Mouse (Mus musculus) limb, embryonic 13.5 days (tissue): Measurements from ENCODE around the gene Vars2. TPM values are rescaled to one million over a fixed set of nuclear protein-coding genes. Genes with fewer than 3 reads are reported as not detected.
A peak's percentile ranks its signal among the peaks of the same experiment; 100 is the strongest.

Source experiments
- ATAC-seq: fragments of 200-750 bp; cut with Nextera tagmentation; 2 replicates; pipeline ENCODE4 v1.8.0; 2017; ENCODE audit warnings: low read depth, moderate number of reproducible peaks, moderate TSS enrichment; ENCODE audit not compliant: low FRiP score
- H3K27ac ChIP-seq: fragments of 300-500 bp; sonication (generic); 2 replicates; pipeline ENCODE4 v1.5.1; 2015; ENCODE audit warnings: inconsistent platforms, mild to moderate bottlenecking, moderate library complexity
- H3K27me3 ChIP-seq: fragments of 300-500 bp; sonication (generic); 2 replicates; pipeline ENCODE4 v1.6.1; 2015; ENCODE audit warnings: mild to moderate bottlenecking, inconsistent platforms
- H3K36me3 ChIP-seq: fragments of 300-500 bp; sonication (generic); 2 replicates; pipeline ENCODE4 v1.6.1; 2015; ENCODE audit warnings: inconsistent platforms, mild to moderate bottlenecking, moderate library complexity
- H3K4me1 ChIP-seq: fragments of 300-500 bp; sonication (generic); 2 replicates; pipeline ENCODE4 v1.6.1; 2015; ENCODE audit warnings: inconsistent platforms
- H3K4me2 ChIP-seq: fragments of 300-500 bp; sonication (generic); replicated peaks from 2 replicates; pipeline ENCODE4 v1.6.1; 2015; ENCODE audit warnings: inconsistent platforms, mild to moderate bottlenecking, moderate library complexity
- H3K4me3 ChIP-seq: fragments of 300-500 bp; sonication (generic); 2 replicates; pipeline ENCODE4 v1.5.1; 2015; ENCODE audit warnings: moderate library complexity, mild to moderate bottlenecking, inconsistent platforms
- H3K9ac ChIP-seq: fragments of 300-500 bp; sonication (generic); 2 replicates; pipeline ENCODE4 v1.6.1; 2015; ENCODE audit warnings: mild to moderate bottlenecking, inconsistent platforms
- H3K9me3 ChIP-seq: fragments of 300-500 bp; sonication (generic); 2 replicates; pipeline ENCODE4 v1.6.1; 2016; ENCODE audit warnings: inconsistent platforms
- WGBS: fragments of 180-500 bp; shearing (Covaris S2); methylation state at CpG from one replicate; pipeline ENCODE4 v1.1.7; 2015; 5-methylcytosine and 5-hydroxymethylcytosine counted together
- polyA plus RNA-seq: library from polyadenylated mRNA; unstranded; fragments of >200 nt; fragmentation: Nextera tagmentation; extraction: Ambion mirVana; gene quantifications from 2 replicates; pipeline ENCODE4 v1.2.1, GENCODE M21; 2015

The Vars2 gene
- polyA plus RNA-seq, result 17.8 and 21.0 TPM in 2 replicates

- WGBS, result under 1% methylated on average over 61 of the region's 61 CpGs
- Histone ChIP-seq H3K27me3 (no peaks in the 10 kb centered on the region), H3K4me3 (peak within 1 kb of the TSS; percentile 73), H3K9ac (peak within 1 kb of the TSS; percentile 88), H3K4me2 (peak within 1 kb of the TSS; percentile 96), H3K36me3 (peaks cover 51% of the 10 kb centered on the region), H3K4me1 (peaks cover 15% of the 10 kb centered on the region), H3K9me3 (no peaks in the 10 kb centered on the region), H3K27ac (peak within 1 kb of the TSS; percentile 83)
- peak; percentile 91 for ATAC-seq
Measured at GRCm38 (mm10) chr17:35667334-35668065, at the start of gene Vars2. TSS of gene Vars2 (minus strand) at chr17:35667592.

DNA sequence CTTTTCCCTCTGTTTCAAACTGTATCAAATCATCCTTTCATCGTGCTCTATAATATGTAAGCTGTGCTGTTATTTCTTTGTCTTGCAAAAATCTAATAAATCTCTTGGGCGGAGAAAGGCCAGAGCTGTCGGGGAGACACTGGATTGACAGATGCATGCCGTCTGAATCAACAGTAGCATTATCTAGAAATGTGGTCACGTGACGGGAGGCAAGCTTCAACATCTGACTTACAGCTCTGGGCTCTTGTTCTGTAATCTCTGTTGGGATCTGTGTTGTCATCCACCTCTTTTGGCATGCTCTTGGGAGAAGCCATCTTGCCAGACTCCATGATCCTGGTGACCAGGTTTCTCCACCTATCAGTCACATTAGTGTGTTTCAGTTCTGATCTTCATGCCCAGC is 49.7 kb upstream of the Vars2 start:
- no peak for ATAC-seq
- no peak overlapping the region for H3K4me2 ChIP-seq
- no peaks in the 10 kb centered on the region for H3K9me3 ChIP-seq
- H3K4me1 ChIP-seq, result peaks cover 25% of the 10 kb centered on the region
- H3K4me3 ChIP-seq, result no peak overlapping the region
- no peak overlapping the region for H3K27ac ChIP-seq
- H3K36me3 ChIP-seq, result no peaks in the 10 kb centered on the region
- H3K9ac ChIP-seq, result no peak overlapping the region
- WGBS, result 87% methylated on average over 6 of the region's 6 CpGs
- no peaks in the 10 kb centered on the region for H3K27me3 ChIP-seq

DNA sequence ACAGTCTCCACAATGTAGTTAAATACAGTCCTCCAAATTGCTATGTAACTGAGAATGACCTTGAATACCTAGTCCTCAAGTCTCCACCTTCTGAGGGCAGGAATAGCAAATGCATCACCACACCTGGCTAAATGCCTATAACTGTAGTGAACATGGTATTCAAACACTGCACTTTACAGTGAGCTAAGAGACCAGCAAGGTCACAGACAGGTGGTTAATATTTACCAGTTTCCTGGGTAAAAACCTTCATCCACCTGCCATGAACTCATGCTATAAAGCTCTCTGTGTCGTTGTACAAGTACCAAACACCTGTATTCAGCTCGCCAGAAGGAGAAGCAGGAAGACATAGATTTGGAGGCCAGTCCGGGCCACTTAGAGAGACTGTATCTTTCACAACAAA is 48.7 kb upstream of the Vars2 start:
- 74% methylated on average over 3 of the region's 3 CpGs for WGBS
- no peak overlapping the region for H3K9ac ChIP-seq
- H3K4me1 ChIP-seq, result peaks cover 18% of the 10 kb centered on the region
- no peak overlapping the region for H3K4me2 ChIP-seq
- no peaks in the 10 kb centered on the region for H3K36me3 ChIP-seq
- H3K9me3 ChIP-seq, result no peaks in the 10 kb centered on the region
- H3K27ac ChIP-seq, result no peak overlapping the region
- no peak for ATAC-seq
- H3K4me3 ChIP-seq, result no peak overlapping the region
- H3K27me3 ChIP-seq, result no peaks in the 10 kb centered on the region

DNA sequence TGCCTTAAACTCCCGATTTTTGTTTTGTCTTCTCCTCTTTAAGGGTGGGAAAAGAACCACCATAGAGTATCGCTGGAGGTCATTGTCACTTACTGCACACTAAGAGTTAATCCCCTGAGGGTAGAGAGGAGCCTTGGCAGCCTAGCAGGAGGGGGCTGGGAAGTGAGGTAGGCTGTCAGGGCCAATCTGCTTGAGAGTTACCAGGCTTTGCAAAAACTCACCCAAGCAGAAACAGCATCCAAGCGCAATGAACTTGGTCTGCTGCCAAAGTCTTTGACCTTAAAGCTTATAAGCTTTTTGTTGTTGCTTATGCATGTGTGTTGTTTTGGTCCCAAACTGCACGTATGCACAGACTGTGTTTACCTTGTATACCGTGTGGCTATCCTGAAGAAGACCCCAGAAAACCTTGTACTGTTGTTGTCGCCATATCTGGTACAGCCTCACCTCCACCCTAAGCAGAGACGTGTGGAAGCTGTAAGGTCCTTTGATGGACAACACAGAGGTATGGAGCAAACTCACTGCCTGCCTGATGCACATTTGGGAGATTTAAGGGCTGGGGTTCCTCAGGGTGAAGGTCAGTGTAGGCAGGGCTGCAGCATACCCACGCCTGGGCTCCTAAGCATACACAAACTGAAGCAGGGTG is 43.4 kb upstream of the Vars2 start:
- Histone ChIP-seq H3K4me2 (no peak overlapping the region), H3K9ac (no peak overlapping the region), H3K27me3 (no peaks in the 10 kb centered on the region), H3K9me3 (no peaks in the 10 kb centered on the region), H3K4me3 (no peak overlapping the region), H3K36me3 (no peaks in the 10 kb centered on the region), H3K4me1 (peaks cover 12% of the 10 kb centered on the region), H3K27ac (no peak overlapping the region)
- no peak for ATAC-seq
- WGBS, result 32% methylated on average over 8 of the region's 8 CpGs

DNA sequence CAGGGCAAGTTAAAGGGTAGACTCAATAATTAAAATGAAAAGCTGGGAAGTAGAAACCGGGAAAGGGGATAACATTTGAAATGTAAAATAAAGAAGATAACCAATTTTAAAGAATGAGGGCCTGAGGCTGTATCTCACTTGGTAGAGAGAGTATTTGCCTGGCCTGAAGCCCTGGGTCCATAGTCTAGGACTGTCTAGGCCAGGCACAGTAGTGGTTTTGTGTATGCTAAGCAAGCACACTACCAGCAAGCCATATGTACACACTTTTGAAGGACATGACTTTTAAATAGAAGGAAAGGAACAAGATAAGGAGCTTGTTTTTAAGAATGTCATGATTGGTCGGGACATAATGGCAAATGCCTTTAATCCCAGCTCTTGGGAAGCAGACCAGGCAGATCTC is 41.2 kb upstream of the Vars2 start:
- ATAC-seq, result no peak
- Histone ChIP-seq H3K27ac (no peak overlapping the region), H3K36me3 (no peaks in the 10 kb centered on the region), H3K4me1 (peaks cover 32% of the 10 kb centered on the region), H3K9ac (no peak overlapping the region), H3K27me3 (no peaks in the 10 kb centered on the region), H3K9me3 (no peaks in the 10 kb centered on the region), H3K4me3 (no peak overlapping the region), H3K4me2 (no peak overlapping the region)
- 76% methylated on average over 2 of the region's 2 CpGs for WGBS

DNA sequence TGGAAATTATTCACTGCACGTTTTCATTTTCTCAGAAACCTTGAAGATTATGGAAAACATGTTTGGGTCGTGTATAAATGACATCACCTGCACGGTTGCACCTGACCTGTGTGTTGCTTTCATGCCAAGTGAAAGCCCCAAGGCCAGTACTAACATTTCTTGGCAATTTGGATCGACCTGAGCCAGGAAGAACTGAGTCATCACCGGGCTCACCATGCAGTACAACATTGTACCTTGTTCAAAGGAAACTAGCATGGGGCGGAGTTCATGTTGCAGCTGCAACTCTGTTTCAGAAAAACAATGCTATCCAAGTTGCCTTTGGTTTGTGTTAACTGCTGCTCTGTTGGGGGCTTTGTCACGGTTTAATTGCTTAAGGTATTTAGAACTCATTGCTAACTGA is 40.5 kb upstream of the Vars2 start:
- H3K4me1 ChIP-seq, result peaks cover 35% of the 10 kb centered on the region
- no peak for ATAC-seq
- WGBS, result 55% methylated on average over 7 of the region's 7 CpGs
- H3K9me3 ChIP-seq, result no peaks in the 10 kb centered on the region
- no peak overlapping the region for H3K9ac ChIP-seq
- H3K4me3 ChIP-seq, result no peak overlapping the region
- H3K4me2 ChIP-seq, result no peak overlapping the region
- no peak overlapping the region for H3K27ac ChIP-seq
- no peaks in the 10 kb centered on the region for H3K27me3 ChIP-seq
- no peaks in the 10 kb centered on the region for H3K36me3 ChIP-seq

- Histone ChIP-seq H3K4me2 (no peak overlapping the region), H3K36me3 (no peaks in the 10 kb centered on the region), H3K4me3 (no peak overlapping the region), H3K27ac (no peak overlapping the region), H3K4me1 (peaks cover 50% of the 10 kb centered on the region), H3K27me3 (no peaks in the 10 kb centered on the region), H3K9ac (no peak overlapping the region), H3K9me3 (no peaks in the 10 kb centered on the region)
- WGBS, result 20% methylated on average over 4 of the region's 4 CpGs
- no peak for ATAC-seq
Measured at GRCm38 (mm10) chr17:35705836-35706235, 38.4 kb upstream of the Vars2 start.

- Histone ChIP-seq H3K4me3 (peak within 1 kb of the TSS; percentile 44), H3K4me1 (peaks cover 46% of the 10 kb centered on the region), H3K9me3 (no peaks in the 10 kb centered on the region), H3K27me3 (0 out of 2 replicates have a peak, but pooled peaks cover under 1% of the 10 kb centered on the region), H3K36me3 (no peaks in the 10 kb centered on the region), H3K4me2 (peak within 1 kb of the TSS; percentile 70), H3K9ac (peak within 1 kb of the TSS; percentile 70), H3K27ac (peak within 1 kb of the TSS; percentile 89)
- 10% methylated on average over 19 of the region's 19 CpGs for WGBS
- peak; percentile 49 for ATAC-seq
Measured at GRCm38 (mm10) chr17:35704621-35705464, 37.5 kb upstream of the Vars2 start, which contains the start of gene Ddr1. TSS of gene Ddr1 (minus strand) at chr17:35704621.

DNA sequence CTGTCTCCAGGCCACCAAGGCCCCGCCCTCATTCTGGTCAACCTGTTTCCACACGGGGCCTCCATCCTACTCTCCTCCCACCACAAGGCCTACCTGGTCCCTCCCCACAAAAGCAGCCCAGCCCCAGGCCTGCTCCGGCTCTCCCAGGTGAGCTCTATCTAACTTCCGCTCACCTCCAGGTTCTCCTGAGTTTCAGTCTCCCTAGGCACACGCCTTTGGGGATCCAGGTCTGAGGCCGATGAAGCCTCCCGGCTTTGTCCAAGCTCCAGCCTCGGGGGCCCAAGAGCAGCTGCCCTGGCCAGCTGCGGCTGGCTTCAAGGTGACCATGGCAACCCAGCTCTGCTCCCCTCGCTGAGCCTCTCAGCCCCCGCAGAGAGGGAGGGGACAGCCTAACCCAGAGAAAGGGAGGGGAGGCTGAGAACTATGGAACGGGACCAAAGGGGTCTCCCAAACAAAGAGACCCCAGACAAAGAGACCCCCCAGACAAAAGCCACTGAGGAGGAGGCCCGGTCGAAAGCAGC is 36.4 kb upstream of the Vars2 start:
- peaks cover 55% of the 10 kb centered on the region for H3K4me1 ChIP-seq
- H3K4me2 ChIP-seq, result peak overlapping the region; percentile 70
- WGBS, result 2% methylated on average over 14 of the region's 14 CpGs
- H3K27me3 ChIP-seq, result peaks cover 5% of the 10 kb centered on the region; the same call in 1 of the 2 replicates
- H3K36me3 ChIP-seq, result no peaks in the 10 kb centered on the region
- no peaks in the 10 kb centered on the region for H3K9me3 ChIP-seq
- H3K27ac ChIP-seq, result peak overlapping the region; percentile 89
- H3K9ac ChIP-seq, result peak overlapping the region; percentile 70
- H3K4me3 ChIP-seq, result peak overlapping the region; percentile 44
- peak; percentile 14; the same call in 1 of the 2 replicates for ATAC-seq

DNA sequence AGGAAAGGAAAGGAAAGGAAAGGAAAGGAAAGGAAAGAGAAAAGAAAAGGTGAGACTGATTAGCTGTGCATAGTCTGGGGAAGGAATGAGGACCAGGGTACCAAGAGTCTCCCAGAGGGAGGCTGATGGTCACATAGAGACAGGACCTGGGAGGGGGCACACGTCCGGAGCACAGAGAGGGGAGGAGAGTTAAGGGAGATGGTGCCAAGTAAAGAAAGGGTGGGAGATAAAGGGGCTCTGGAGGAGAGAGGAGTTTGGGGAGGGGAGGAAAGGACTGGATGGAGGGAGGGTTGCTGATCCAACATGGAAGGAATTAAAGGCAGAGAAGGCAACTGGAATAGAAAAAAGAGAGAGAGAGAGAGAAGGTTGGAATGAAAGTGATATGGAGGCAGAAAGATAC is 35.7 kb upstream of the Vars2 start:
- H3K4me2 ChIP-seq, result peak overlapping the region; percentile 83
- no peak for ATAC-seq
- H3K4me3 ChIP-seq, result peak overlapping the region; percentile 68
- H3K27ac ChIP-seq, result peak overlapping the region; percentile 91; the same call in 1 of the 2 replicates
- H3K9ac ChIP-seq, result no peak overlapping the region; the same call in 1 of the 2 replicates
- H3K27me3 ChIP-seq, result peaks cover 5% of the 10 kb centered on the region; the same call in 1 of the 2 replicates
- 10% methylated on average over 2 of the region's 2 CpGs for WGBS
- no peaks in the 10 kb centered on the region for H3K9me3 ChIP-seq
- H3K4me1 ChIP-seq, result peaks cover 63% of the 10 kb centered on the region
- H3K36me3 ChIP-seq, result no peaks in the 10 kb centered on the region

DNA sequence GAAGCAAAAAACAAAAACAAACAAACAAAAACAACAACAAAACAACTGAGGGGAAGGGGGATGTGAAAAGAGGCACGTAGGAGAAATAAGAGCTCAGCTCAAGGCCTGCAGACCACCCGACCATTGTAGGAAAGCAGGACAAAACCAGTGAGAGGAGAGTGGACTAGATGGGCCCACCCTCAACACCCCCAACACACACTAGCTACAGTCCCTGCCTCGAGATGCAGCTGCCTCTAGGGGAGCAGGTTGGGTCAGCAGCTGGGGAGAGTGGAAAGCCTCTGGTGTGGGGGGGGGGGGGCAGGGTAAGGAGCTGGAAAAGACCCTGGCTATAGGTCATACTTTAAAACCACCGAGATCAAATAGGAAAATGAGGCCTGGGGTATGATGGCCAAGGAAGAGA is 35.2 kb upstream of the Vars2 start:
- H3K36me3 ChIP-seq, result no peaks in the 10 kb centered on the region
- H3K4me2 ChIP-seq, result peak overlapping the region; percentile 83
- no peaks in the 10 kb centered on the region for H3K9me3 ChIP-seq
- no peak for ATAC-seq
- H3K9ac ChIP-seq, result peak overlapping the region; percentile 82
- H3K27me3 ChIP-seq, result peaks cover 9% of the 10 kb centered on the region
- 13% methylated on average over 4 of the region's 4 CpGs for WGBS
- peak overlapping the region; percentile 68 for H3K4me3 ChIP-seq
- peak overlapping the region; percentile 91 for H3K27ac ChIP-seq
- peaks cover 67% of the 10 kb centered on the region for H3K4me1 ChIP-seq
